Mouse (Mus musculus) splenic B cell, adult 2 months (primary cell): Measurements from ENCODE around the gene Gm43064.
A peak's percentile ranks its signal among the peaks of the same experiment; 100 is the strongest.

Source experiments
- DNase-seq: peaks from one replicate; pipeline ENCODE4 v3.0.0-alpha.2; 2011; ENCODE audit warnings: low read depth, low spot score
- H3K27me3 ChIP-seq: 2 replicates; pipeline ENCODE4 v1.6.1; 2012; ENCODE audit warnings: mild to moderate bottlenecking, low read length, moderate library complexity, mixed read lengths; ENCODE audit not compliant: control insufficient read depth, poor library complexity, insufficient read depth, severe bottlenecking
- H3K36me3 ChIP-seq: 2 replicates; pipeline ENCODE4 v1.6.1; 2012; ENCODE audit warnings: mild to moderate bottlenecking, low read length, moderate library complexity, mixed read lengths; ENCODE audit not compliant: control insufficient read depth, poor library complexity, insufficient read depth, severe bottlenecking

Gene Gm43064

DNA sequence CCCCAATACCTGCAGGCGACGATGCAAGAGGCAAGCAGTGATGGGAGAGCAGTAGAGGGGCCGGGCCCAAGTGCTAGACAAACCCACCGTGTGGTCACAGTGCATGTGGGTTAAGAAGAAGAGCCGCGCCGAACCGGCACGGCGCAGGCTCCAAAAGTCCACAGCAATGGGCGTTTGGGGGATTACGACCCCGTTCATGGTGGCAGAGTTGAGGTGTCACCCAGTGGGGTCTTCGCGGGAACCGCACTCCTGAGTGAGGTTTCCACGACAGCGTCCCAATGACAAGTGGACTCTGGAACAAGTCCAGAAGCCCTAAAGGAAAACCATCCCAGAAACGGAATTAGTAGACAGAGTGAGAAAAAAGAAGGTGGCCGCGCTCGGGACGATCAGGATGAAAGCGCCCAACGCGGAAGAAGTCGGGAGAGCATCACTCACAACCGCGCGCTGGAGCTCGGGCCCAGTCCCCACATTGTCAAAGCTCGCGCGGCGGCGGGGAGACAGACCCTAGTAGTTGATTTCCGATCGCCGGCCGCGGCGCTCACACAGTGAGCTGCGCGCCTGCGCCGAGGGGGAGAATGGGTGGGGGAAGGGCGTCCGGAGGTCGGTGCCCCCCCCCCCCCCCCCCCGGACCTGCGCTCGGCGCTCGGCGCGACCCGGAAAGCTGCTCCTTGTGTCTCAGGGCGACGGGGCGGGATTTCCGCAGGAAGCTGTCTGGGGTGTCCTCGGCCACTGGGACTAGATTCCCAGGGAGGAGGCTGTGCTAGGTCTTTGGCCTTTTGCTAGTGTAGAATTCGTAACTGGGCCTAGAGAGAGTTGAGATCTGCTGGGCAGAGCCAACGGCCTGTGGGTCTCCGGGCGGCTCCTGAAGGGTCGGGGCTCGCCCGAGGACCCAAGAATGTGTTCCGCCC lies at the start of gene Gm43064, which contains the start of the genes Dclre1b and Ap4b1:
Gene Gm43064, plus strand, starts transcription at position 683 of the 908 bp plus-strand sequence.
Gene Dclre1b, minus strand, starts transcription at position 554 of the 908 bp plus-strand sequence.
Gene Ap4b1, plus strand, starts transcription at position 630 of the 908 bp plus-strand sequence.
- no peaks in the 10 kb centered on the region for H3K27me3 ChIP-seq
- DNase-seq = peak; percentile 95
- peaks cover 7% of the 10 kb centered on the region; the same call in 1 of the 2 replicates for H3K36me3 ChIP-seq

DNA sequence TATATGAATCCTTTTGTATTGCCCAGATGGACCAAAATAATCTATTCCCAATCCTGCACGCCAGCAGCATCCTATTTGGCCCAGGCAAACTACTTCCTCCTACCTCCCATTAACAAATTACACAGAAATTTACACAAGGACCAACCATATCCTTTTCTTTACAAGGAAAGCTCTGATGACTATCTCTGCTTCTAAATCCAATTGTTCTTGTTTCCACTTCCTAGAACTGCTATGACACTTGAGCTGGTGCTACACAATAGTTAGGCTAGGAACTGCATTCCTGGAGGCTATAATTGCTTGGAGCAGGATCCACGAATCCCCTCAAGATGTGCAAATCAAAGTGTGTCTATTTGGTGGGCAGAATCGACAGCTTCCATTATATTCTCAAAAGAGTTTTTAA lies 42.6 kb upstream of the Gm43064 start:
- H3K36me3 ChIP-seq = peaks cover 11% of the 10 kb centered on the region
- DNase-seq = no peak

DNA sequence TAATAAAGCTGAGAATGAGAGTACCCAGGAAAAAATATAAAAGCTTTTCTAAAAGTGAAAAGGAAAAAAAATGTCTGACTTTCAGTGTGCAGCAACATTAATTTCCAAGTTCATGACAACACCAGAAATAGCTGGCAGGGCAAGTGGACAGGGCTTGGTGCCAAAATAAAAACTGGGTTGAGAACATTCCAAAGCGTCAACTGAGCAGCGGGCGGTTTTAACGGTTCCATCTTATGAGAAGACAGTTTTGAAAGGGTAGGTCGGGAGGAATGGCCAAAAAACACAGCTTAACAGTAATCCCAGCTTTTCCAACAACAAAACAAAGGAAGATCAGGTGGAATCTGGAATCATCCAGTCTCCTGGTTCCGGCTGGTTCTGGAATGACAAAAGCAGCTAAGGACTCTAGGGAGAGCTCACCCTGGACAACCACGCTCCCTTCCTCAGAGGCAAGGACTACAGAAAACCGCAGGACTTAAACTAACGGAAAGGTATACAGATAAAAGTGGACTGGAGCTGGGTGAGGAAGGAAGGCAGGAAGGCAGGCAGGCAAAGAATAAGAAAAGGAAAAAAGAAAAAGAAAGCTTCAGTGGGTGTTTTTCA lies 37.7 kb upstream of the Gm43064 start:
- Histone ChIP-seq H3K36me3 (peaks cover 1% of the 10 kb centered on the region), H3K27me3 (no peaks in the 10 kb centered on the region)
- DNase-seq = no peak

More for the DNA sequence above, 42.6 kb upstream of the Gm43064 start:
- no peaks in the 10 kb centered on the region for H3K27me3 ChIP-seq

DNA sequence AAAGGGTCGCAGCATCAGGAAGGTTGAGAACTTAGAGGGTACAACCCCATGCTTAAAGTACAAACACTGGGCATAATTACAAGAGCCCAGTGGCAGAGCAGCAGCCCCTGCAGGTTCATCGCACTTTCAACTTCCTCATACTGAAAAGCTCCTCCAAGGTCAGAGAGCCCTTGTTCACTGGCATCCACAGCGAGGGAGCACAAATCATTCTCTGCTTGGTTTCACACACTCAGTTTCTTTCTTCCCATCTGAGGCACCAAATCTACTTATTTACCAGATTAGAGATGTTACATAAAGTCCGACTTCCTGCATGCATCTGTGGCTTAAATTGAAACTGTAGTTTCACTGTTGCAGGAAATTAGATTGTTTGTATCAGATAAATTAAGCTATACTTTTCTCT lies 36.5 kb upstream of the Gm43064 start:
- DNase-seq = peak; percentile 75
- peaks cover 3% of the 10 kb centered on the region for H3K36me3 ChIP-seq
- no peaks in the 10 kb centered on the region for H3K27me3 ChIP-seq

DNA sequence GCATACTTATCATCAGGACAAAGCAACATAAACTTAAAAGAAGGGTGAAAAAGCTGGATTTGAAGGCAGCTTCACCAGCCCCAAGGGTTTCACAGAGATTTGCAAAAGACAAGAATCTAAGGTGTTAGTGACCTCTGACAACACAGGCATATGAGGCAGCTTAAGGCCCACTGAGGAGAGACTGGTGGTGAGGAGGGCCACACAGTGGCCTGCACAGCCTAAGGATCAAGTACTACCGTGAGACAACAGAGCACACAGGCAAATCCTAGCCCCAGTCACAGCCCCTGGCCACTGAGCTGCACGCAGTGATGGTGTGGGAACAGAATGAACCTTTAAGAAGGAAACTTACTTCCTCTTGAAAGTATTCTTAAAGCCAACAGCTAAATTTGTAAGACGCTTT lies 35.9 kb upstream of the Gm43064 start:
- peak; percentile 30 for DNase-seq
- H3K27me3 ChIP-seq = no peaks in the 10 kb centered on the region
- H3K36me3 ChIP-seq = peaks cover 3% of the 10 kb centered on the region; the same call in 1 of the 2 replicates

DNA sequence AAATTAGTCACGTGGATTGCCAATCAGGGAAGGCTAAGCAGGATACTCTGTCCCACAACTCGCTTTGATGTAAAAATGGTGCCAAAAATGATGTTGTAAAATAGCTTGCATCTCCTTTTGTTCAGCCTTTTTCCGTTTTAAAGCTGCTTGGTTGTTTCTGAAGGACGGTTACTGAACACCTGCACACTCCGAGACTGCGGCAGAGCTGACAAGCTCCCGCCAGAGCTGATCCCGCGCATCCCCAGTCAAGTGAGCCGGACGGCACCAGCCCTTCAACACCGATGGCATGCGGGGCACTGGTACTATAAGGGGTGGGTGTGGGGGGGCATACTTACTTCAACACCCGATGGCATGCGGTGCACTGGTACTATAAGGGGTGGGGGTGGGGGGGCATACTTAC lies 35.4 kb upstream of the Gm43064 start:
- Histone ChIP-seq H3K36me3 (peaks cover 3% of the 10 kb centered on the region; the same call in 1 of the 2 replicates), H3K27me3 (no peaks in the 10 kb centered on the region)
- DNase-seq = peak; percentile 30

DNA sequence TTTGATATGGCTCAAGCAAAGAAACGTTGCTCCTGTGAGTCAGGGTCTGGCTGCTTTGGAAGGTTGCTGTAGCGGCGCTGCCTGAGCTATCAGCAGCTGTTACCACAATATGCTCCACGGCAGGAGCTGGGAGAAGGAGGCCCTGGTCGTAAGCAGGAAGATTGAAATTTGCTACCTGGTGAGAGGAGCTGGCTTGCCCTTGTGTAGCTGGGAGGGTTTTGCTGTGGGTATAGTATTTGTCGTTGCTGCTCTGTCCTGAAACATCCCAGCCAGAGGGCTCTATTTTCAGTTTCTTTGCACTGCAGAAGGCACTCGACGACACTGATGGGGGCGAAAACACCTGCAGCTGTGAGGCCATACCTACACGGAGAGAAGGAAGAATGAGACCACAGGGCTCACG lies 31.4 kb upstream of the Gm43064 start:
- no peaks in the 10 kb centered on the region for H3K27me3 ChIP-seq
- peak; percentile 41 for DNase-seq
- H3K36me3 ChIP-seq = 0 out of 2 replicates have a peak, but pooled peaks cover 1% of the 10 kb centered on the region

DNA sequence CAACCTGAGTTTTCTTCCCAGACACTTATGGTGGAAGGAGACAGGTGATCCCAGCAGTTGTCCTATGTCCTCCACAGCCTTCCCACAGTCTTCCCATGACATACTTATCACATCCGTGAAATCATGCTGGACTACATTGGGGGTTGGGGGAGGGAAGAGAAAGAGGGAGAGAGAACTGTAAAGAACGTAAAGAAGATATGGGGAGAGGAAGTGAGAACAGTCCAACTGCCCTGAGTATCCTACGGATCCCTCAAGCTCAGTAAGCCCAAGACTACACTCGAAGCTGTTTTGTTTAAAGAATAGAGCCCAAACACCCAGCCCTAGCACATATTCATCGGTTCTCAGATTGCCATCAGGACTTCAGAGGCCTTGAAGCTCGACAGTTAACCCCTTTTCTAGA lies 30.7 kb upstream of the Gm43064 start:
- H3K27me3 ChIP-seq = no peaks in the 10 kb centered on the region
- 0 out of 2 replicates have a peak, but pooled peaks cover 1% of the 10 kb centered on the region for H3K36me3 ChIP-seq
- no peak for DNase-seq

DNA sequence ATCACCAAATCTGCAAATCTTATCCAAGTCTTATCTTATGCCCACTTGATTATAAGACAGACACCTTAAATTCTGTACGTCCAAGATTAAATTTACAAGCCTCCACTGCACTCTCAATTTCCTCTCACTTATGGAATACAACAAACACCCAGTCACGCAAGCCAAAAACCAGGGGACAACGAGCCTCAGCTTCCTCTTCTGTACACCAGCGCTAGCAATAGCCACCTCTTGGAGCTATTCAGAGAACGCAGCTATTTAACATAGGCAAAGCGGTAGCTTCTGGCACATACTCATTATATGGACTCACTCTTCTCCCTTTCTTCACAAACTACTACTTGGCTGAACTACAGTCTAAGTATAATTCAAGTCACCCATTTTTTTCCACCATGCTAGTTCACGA lies 30.2 kb upstream of the Gm43064 start:
- 0 out of 2 replicates have a peak, but pooled peaks cover 1% of the 10 kb centered on the region for H3K36me3 ChIP-seq
- DNase-seq = peak; percentile 50
- H3K27me3 ChIP-seq = no peaks in the 10 kb centered on the region

DNA sequence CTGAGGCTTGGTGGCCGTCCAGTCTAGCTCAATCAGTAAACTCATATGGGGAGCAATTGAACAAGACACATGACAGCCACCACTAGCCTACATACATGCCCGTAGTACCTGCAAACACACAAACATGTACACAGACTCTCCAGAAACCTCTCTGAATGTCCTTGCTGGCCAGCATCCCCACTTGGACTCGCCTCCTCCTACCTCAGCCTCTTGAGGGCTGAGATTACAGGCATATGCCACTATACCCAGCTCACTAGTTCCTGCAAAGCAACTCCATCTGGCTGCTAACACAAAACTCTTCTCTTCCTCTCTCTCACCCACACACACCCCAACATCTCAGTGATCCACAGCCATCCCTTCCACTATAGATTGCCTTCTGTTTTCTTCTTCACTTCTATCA lies 29.1 kb upstream of the Gm43064 start:
- Histone ChIP-seq H3K27me3 (no peaks in the 10 kb centered on the region), H3K36me3 (0 out of 2 replicates have a peak, but pooled peaks cover 1% of the 10 kb centered on the region)
- DNase-seq = no peak

DNA sequence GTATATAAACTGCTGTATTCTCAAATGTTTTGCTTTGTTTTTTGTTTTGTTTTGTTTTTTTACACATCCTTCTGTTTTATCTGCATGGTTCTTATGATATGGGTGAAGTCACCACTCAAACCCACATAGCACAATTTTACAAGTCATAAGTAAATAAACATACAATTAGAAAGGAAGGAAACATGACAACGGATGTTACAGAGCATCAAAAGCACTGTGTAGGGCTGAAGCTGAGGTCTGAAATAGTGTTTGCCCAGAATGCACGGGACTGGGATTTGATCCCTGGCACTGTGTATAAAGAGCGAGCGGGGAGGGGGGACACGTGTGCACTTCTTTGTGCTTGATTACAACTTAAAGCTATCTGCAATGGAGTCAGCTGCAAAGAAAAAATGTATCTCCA lies 28.6 kb upstream of the Gm43064 start:
- Histone ChIP-seq H3K36me3 (0 out of 2 replicates have a peak, but pooled peaks cover 1% of the 10 kb centered on the region), H3K27me3 (no peaks in the 10 kb centered on the region)
- DNase-seq = no peak

DNA sequence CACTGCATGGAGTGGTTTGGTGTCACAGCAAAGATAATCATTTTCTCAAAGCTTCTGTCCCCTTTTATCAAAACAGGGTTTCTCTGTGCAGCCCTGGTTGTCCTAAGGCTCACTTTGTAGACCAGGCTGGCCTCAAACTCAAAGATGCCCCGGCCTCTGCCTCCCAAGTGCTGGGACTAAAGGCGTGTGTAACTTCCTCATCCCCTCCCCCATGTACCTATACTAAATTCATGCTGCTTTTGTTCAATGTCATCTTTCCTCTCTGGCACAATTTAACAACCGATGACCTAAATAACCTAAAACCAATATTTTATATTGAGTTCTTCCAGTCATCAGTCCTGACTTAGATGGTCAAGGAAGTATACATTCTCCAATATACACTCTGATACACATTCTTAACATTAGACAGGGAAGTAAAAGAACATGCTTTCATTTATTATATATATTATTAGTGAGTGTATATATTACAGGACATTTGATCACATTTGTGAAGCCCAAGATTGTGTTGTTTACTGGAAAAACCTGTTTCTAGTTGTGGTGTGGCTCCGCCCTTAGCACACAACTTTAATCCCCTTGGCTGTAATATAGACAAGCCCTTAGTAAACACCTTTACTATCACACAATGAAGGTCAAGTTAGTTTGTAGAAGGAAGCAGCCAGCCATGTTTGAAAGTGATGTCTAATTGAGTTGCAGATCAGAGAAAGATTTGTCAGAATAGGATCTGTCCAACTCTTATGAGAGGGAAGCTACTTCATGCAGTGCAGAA lies 26.3 kb upstream of the Gm43064 start:
- no peaks in the 10 kb centered on the region; the same call in 1 of the 2 replicates for H3K27me3 ChIP-seq
- peak; percentile 55 for DNase-seq
- H3K36me3 ChIP-seq = no peaks in the 10 kb centered on the region

DNA sequence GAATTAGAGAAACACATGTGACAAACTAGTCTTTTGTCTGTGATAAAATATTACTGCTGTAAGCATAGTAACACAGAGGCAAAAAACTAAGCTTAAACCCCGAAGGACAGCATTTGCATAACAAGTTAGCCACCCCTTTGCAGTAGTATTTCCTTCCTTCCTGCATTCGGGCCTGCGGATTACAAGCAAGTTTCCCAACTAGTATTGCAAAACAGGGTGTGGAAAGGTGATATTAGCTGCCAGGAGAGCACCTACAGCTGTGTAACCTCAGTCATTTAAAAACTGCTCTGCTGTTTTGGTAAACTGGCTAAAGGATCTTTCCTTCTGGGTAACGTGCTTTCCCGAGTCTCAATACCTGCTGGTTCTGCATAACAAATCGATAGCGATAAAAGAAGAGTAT lies 22.1 kb upstream of the Gm43064 start:
- no peaks in the 10 kb centered on the region; the same call in 1 of the 2 replicates for H3K27me3 ChIP-seq
- peak; percentile 56 for DNase-seq
- H3K36me3 ChIP-seq = no peaks in the 10 kb centered on the region

DNA sequence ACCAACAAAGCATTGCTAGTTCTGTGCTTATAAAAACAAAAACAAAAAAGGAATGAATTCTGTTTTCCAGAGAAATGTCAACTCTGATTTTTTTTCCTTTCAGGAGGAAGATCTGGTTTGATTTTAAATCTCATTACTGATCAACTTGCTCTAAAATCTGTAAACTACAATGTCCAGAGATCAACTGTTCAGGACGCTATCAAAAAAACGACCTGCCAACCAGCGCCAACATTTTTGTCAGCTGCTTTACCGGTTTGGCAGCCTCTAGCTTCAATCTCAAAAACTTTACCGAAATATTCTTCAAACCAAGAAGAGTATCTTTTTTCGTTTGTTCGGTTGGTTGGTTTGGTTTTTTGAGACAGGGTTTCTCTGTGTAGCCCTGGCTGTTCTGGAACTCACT lies 20.3 kb upstream of the Gm43064 start:
- no peaks in the 10 kb centered on the region for H3K36me3 ChIP-seq
- no peak for DNase-seq
- H3K27me3 ChIP-seq = no peaks in the 10 kb centered on the region; the same call in 1 of the 2 replicates
